Mouse (Mus musculus) layer of hippocampus, adult 6 months (tissue): Measurements from ENCODE around the gene Atxn2l. TPM values are rescaled to one million over a fixed set of nuclear protein-coding genes. Genes with fewer than 3 reads are reported as not detected.

Source experiments
- long read RNA-seq, 2 experiments: library from polyadenylated mRNA; unstranded; transcript quantifications; one replicate each; pipeline ENCODE4 v2.0.0; 2019 to 2020
- polyA plus RNA-seq: library from polyadenylated mRNA; unstranded; fragments of <200 nt; fragmentation: Nextera tagmentation; gene quantifications from 2 replicates; pipeline ENCODE4 v1.2.3, GENCODE M21; 2021

Gene Atxn2l
- 36.7 and 53.5 TPM in 2 replicates for polyA plus RNA-seq
- long read RNA-seq, experiment 1, partial matches to known transcripts = 1 of 1 reads
- long read RNA-seq, experiment 1, other reads (novel, unspliced or antisense) = 0 of 1 reads
- long read RNA-seq, experiment 2, partial matches to known transcripts = 2 of 5 reads
- long read RNA-seq, experiment 2, other reads (novel, unspliced or antisense) = 3 of 5 reads

GRCm38 (mm10) chr7:126503273-126503878 is at the start of gene Atxn2l:
Atxn2l (minus strand) TSS chr7:126503437.

DNA sequence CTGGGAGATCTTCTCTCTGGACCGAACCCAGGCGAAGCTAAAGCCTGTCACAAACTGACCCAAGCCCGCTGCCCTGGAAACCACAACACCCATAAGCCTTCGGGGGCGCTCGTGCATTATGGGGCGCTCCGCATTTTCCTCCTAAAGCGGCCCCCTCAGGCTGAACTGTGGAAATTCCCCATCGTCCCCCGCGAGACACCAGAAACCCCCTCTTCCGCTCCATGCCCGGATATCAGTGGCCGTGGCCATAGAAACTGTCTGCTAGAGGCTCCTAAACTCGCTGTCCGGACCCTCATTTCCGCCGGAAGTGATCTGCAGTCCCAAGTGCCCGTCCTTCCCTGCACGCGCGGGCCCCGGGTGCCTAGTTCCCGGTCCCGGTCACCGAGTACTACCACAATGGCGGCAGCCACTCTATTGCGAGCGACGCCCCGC is 16.2 kb downstream of the Atxn2l start, which contains the start of gene Tufm:
Gene Tufm (plus strand): TSS at position 310 of the 432 bp plus-strand sequence.

GRCm38 (mm10) chr7:126474993-126475581 is 28.1 kb downstream of the Atxn2l start, which contains the start of gene Sh2b1:
Sh2b1 (minus strand) TSS chr7:126475424.

DNA sequence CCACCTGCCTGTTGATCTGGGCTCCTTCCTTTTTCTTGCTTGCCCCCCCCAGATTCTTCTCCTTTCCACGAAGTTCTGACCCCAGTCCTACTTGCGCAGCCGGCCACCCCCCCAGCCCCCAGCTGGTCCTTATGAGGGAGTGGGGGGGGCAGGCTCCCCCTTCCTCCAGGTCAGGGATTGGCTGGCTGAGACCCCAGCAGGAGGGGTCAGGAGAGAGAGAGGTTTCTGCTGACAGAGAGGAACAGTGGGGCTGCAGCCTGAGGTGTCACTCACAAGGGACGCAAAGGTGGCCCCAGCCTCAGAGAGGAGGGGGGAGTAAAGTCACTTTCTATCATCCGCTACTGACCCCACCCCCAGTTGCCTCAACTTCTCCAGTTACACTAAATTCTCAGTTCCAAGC is 40.2 kb downstream of the Atxn2l start, which contains the start of gene Atp2a1:
Gene Atp2a1 (minus strand): TSS at position 105 of the 400 bp plus-strand sequence.

Other genes starting within 250 kb of the Atxn2l start
- gene Sbk1, start 230.8 kb downstream of the Atxn2l start, polyA plus RNA-seq = 4.8 and 5.6 TPM in 2 replicates
- 0.11 TPM in 1 of 2 replicates, not detected in the other for gene Lat, start 133.9 kb downstream of the Atxn2l start, polyA plus RNA-seq
- gene Spns1, start 126.0 kb downstream of the Atxn2l start, polyA plus RNA-seq = 61.0 and 66.9 TPM in 2 replicates
- 0.82 and 1.1 TPM in 2 replicates for gene Nfatc2ip, start 106.7 kb downstream of the Atxn2l start, polyA plus RNA-seq
- gene Cd19, start 88.5 kb downstream of the Atxn2l start, polyA plus RNA-seq = not detected in 2 replicates
- gene Rabep2, start 74.7 kb downstream of the Atxn2l start, polyA plus RNA-seq = 7.5 and 8.5 TPM in 2 replicates
- 0.13 and 0.16 TPM in 2 replicates for gene Atp2a1, start 40.3 kb downstream of the Atxn2l start, polyA plus RNA-seq
- 32.6 and 36.0 TPM in 2 replicates for gene Sh2b1, start 28.0 kb downstream of the Atxn2l start, polyA plus RNA-seq
- 84.1 and 87.2 TPM in 2 replicates for gene Tufm, start 16.1 kb downstream of the Atxn2l start, polyA plus RNA-seq
- 220 and 222 TPM in 2 replicates for gene Eif3c, start 63.0 kb upstream of the Atxn2l start, polyA plus RNA-seq
- gene Apobr, start 81.5 kb upstream of the Atxn2l start, polyA plus RNA-seq = 0.18 and 0.43 TPM in 2 replicates
- 14.4 and 15.6 TPM in 2 replicates for gene Cln3, start 82.4 kb upstream of the Atxn2l start, polyA plus RNA-seq
- gene Il27, start 91.5 kb upstream of the Atxn2l start, polyA plus RNA-seq = not detected in 2 replicates
- gene Nupr1, start 127.4 kb upstream of the Atxn2l start, polyA plus RNA-seq = 23.0 and 25.6 TPM in 2 replicates
- gene Sgf29, start 145.9 kb upstream of the Atxn2l start, polyA plus RNA-seq = 29.6 and 29.9 TPM in 2 replicates
- 11.5 and 17.2 TPM in 2 replicates for gene Sult1a1, start 173.0 kb upstream of the Atxn2l start, polyA plus RNA-seq
- gene Bola2, start 192.0 kb upstream of the Atxn2l start, polyA plus RNA-seq = 280 and 281 TPM in 2 replicates
- gene Slx1b, start 192.3 kb upstream of the Atxn2l start, polyA plus RNA-seq = 6.3 and 7.9 TPM in 2 replicates
- gene Coro1a, start 204.3 kb upstream of the Atxn2l start, polyA plus RNA-seq = 113 and 139 TPM in 2 replicates